Mouse (Mus musculus) Muller cell, postnatal 12 days (primary cell): ENCODE measurements around the gene Cacng3.

Experiments used
- DNase-seq: peaks from one replicate; pipeline ENCODE4 v3.0.0-alpha.2; 2015; ENCODE audit errors: inconsistent ontology term

Cacng3 gene

GRCm38 (mm10) chr7:122718540-122718939 is 48.2 kb downstream of the Cacng3 start:
- no peak for DNase-seq

DNA sequence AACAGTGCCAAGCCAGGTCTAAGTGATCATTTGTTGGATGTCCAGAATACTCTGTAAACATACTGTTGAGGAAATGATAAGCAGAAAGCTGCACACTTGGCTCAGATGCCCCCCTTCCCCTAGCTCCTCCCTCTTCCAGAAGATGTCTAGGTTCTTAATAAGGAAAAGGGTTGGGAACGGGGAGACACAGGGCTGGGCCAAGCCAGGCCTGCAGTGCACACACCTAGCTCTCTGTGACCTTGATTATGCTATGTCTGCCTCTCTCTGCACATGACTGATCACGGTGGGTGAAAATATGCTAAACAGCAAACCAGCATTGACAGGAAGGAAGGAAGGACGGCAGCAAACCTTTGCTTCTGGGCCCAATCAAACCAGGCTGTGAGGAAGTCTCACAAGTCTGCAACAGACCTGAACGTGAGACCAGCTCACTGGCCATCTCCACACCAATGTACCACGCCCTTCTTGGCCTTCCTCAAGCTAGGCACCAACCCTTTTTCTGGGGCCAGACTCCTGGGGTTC is 53.1 kb downstream of the Cacng3 start:
- no peak for DNase-seq

GRCm38 (mm10) chr7:122726376-122726775 is 56.1 kb downstream of the Cacng3 start:
- DNase-seq, result no peak

DNA sequence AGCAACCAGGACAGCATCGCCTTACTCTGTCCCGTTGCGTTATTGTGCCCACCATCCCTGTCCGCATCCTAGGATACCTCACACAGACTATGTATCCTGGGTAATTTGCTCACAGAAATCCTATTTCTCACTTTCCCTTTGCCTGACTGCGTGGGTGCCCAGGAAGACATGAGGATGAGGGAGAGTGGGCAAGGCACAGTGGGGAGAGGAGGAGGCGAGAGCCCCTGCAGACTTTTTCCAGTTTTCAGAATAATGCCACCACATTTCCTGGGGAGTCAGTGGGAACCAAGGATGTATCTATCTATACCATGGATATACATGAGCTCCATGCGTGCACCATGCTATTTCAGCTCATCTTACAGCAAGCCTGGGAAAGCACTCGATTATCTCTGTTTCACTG is 57.9 kb downstream of the Cacng3 start:
- DNase-seq, result no peak

- DNase-seq, result peak; percentile 29
Observed at GRCm38 (mm10) chr7:122728846-122729245, 58.6 kb downstream of the Cacng3 start.

- no peak for DNase-seq
Observed at GRCm38 (mm10) chr7:122735323-122735722, 65.0 kb downstream of the Cacng3 start.

DNA sequence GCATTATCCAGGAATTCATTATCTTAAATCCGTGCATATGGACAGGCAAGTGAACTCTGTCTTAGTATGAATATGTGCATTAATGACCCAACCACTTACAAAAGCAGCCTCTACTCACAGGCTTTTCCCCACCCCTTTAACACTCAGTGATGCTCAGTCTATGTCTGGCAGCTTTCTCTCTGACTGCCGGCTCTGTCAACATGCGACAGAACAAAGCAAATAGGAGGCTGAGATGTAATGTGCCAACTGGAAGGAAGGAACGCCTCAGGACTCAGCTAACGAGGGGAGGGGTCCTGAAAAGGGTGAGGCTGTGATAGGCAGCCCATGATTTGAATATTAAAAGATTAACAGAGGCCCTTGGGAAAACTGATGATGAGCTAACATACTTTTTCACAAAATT is 68.2 kb downstream of the Cacng3 start:
- no peak for DNase-seq

DNA sequence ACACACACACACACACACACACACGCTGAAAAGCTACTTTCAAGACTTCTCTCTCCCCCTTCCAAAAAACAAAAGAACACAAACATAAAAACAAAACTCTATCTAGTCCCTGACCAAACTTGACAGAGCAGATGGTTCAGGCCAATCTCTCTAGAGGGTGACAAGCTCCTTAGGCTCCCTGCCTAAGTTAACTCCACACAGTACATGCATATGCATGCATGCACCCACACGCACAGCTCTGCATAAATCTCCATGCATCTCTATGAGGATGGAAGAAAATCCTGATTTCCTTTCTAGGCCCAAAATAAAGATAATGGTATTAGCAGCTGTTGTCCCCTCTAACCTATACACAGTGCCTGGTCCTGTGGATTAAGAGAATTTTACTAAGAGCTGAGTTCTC is 70.4 kb downstream of the Cacng3 start:
- DNase-seq, result no peak

DNA sequence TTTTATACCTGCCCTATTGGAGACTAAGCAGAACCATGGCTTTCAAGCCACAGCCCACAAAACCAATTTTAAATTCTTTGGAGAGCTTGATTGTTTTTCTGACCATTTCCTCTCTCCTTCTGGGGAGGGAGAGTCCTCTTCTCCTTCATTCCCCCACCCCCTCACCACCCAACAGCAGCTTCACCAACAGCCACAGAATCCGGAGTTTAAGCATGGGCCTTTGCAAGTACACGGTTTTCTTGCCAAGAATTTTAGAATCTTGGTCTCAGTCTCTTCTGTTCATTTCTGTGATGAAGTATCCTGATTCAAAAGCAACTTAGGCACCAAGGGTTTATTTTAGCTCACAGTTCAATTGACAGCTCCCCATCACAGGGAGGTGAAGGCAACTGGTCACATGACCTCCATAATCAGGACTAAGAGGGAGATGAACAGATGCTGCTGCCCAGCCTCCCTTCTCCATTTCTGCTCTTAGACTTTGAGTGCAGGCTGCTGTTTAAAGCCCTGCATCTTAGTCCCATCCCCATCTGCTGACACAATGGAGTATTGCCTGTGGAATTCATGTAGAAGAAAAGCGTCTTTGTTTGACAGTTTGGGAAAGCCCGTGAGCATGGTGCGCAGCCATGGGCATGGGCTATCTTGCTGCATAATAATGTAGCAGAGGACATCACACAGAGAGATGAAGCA is 85.8 kb downstream of the Cacng3 start:
- DNase-seq, result peak; percentile 10

- DNase-seq, result no peak
Observed at GRCm38 (mm10) chr7:122758645-122759044, 88.4 kb downstream of the Cacng3 start.

DNA sequence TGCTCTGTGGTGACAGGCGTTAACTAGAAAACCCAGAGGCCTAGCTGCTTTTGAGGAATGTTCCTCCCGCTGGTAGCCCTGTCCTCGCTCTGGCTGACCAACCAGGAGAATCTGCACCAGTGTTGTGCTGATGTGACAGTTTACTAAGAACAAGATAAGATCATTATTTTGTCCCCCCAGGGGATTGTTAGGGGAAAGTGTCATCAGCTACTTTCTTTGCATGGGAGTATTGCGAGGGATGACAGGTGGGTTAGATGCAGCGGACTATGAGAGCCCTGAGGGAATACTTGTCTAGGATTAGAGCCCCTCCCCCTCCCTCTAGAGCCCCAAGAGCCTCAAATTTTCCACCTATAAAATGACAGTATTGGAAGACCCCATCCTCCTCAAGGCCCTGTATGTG is 94.2 kb downstream of the Cacng3 start:
- DNase-seq, result no peak

- no peak for DNase-seq
Observed at GRCm38 (mm10) chr7:122768292-122769020, 98.2 kb downstream of the Cacng3 start.

GRCm38 (mm10) chr7:122779601-122780000 is 109.3 kb downstream of the Cacng3 start:
- DNase-seq, result no peak

DNA sequence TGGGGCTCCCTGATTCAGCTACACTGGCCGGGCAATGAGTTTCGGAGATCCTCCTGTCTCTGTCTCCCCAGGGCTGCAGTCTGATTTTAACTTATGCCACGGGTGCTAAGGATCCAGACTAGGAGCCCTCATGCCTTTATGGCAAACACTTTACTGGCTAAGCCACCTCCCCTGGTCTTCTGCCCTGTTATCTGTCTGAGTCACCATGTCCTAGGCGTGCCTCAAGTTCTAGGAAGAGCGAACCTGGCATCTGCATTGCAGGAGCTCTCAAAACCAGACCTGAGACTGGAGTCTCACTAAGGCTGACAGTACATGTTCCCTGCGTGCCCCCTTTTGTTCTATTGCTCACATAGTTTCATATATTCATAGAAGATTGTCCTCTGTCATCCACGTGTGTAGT is 119.6 kb downstream of the Cacng3 start:
- no peak for DNase-seq

DNA sequence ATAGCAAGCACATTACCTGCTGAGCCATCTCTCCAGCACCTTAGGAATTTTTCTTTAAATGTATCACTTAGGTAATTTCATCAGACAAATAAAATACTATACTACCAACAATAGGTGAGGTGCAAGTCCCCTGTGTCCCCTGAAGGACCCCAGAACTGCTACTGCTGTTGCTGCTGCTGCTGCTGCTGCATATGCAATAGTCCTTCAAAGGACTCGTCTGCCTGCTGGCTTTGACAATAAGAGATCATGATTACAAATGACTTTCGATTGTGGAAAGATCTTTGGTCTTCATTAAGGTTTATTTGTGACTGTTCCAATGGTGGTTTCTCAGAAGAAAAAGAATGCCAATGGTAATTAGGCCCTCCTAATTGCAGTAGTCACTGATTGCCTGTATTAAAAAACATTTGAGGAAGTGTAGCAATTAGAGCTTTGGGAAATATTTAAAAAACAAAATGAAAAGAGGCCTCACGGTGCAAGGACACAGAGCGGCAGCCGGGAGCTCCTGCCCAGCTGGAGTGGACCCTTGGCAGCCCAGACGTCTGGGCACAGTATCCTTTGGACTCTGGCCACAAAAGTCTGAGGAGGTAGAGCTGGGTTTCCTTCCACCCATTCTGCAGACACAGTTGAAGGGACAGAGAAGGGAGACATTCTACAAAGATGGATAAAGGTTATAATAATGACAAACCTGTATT is 123.5 kb downstream of the Cacng3 start:
- peak; percentile 24 for DNase-seq

- no peak for DNase-seq
Observed at GRCm38 (mm10) chr7:122795140-122795539, 124.8 kb downstream of the Cacng3 start.

- no peak for DNase-seq
Observed at GRCm38 (mm10) chr7:122800821-122801220, 130.5 kb downstream of the Cacng3 start.

- peak; percentile 68 for DNase-seq
Observed at GRCm38 (mm10) chr7:122803839-122804496, 133.7 kb downstream of the Cacng3 start.

- no peak for DNase-seq
Observed at GRCm38 (mm10) chr7:122806531-122806930, 136.2 kb downstream of the Cacng3 start.

GRCm38 (mm10) chr7:122813724-122814123 is 143.4 kb downstream of the Cacng3 start:
- DNase-seq, result no peak

GRCm38 (mm10) chr7:122817565-122817964 is 147.3 kb downstream of the Cacng3 start:
- DNase-seq, result no peak
